Mouse (Mus musculus) left cerebral cortex, adult 2 months (tissue): ENCODE results near the gene Rasl11b. TPM values are rescaled to one million over a fixed set of nuclear protein-coding genes. Genes with fewer than 3 reads are reported as not detected.
A peak's percentile ranks its signal among the peaks of the same experiment; 100 is the strongest.

Experiments
- DNase-seq, 2 experiments: peaks; one replicate each; pipeline ENCODE4 v3.0.0; 2021 to 2022; ENCODE audit warnings: low spot score in 2 of 2, mixed read lengths in 1 of 2; ENCODE audit errors: extremely low spot score in 1 of 2
- H3K27ac ChIP-seq: fragments of 200-600 bp; 2 replicates; pipeline ENCODE4 v1.8.1; 2022
- H3K4me3 ChIP-seq: fragments of 200-600 bp; 2 replicates; pipeline ENCODE4 v1.8.1; 2022
- CTCF ChIP-seq: fragments of 200-600 bp; IDR thresholded peaks from 2 replicates; pipeline ENCODE4 v1.8.1; 2022; ENCODE audit warnings: antibody characterized with exemption, mild to moderate bottlenecking, moderate library complexity
- intact Hi-C: fragments of 180-260 bp; cut with DNase I; formaldehyde crosslinking; loops from one replicate; pipeline ENCODE4 v1.15.1; 2025
- total RNA-seq, 2 experiments: library from RNA; stranded (reverse); gene quantifications; 2 replicates each; pipeline ENCODE4 v1.2.3; 2021

Gene Rasl11b
- total RNA-seq, 2 experiments from 2014 or later, result 72.5 to 103 TPM

GRCm38 (mm10) chr5:74200481-74200880 is 5.4 kb downstream of the Rasl11b start:
- intact Hi-C loops, result no loop called here
- no peak for DNase-seq
- Histone ChIP-seq H3K27ac (peak overlapping the region; percentile 40), H3K4me3 (no peak overlapping the region)
- no peak for TF ChIP-seq CTCF

GRCm38 (mm10) chr5:74201570-74202357 is 6.7 kb downstream of the Rasl11b start:
- Histone ChIP-seq H3K4me3 (no peak overlapping the region), H3K27ac (no peak overlapping the region)
- intact Hi-C loops, result no loop called here
- no peak for DNase-seq
- TF ChIP-seq CTCF, result no peak

GRCm38 (mm10) chr5:74202515-74202914 is 7.4 kb downstream of the Rasl11b start:
- no peak for TF ChIP-seq CTCF
- intact Hi-C loops, result no loop called here
- no peak overlapping the region for H3K27ac ChIP-seq
- no peak overlapping the region for H3K4me3 ChIP-seq
- DNase-seq, result no peak

- no peak for TF ChIP-seq CTCF
- no peak overlapping the region for H3K4me3 ChIP-seq
- intact Hi-C loops, result no loop called here
- no peak for DNase-seq
- 0 out of 2 replicates have a peak overlapping the region, but pooled peaks have one; percentile 24 for H3K27ac ChIP-seq
These were observed 9.4 kb downstream of the Rasl11b start for GRCm38 (mm10) chr5:74204465-74204864.

GRCm38 (mm10) chr5:74205509-74205908 is 10.4 kb downstream of the Rasl11b start:
- TF ChIP-seq CTCF, result no peak
- Histone ChIP-seq H3K27ac (peak overlapping the region; percentile 71), H3K4me3 (no peak overlapping the region)
- no peak for DNase-seq
- intact Hi-C loops, result no loop called here

- Histone ChIP-seq H3K27ac (peak overlapping the region; percentile 71; the same call in 1 of the 2 replicates), H3K4me3 (no peak overlapping the region)
- intact Hi-C loops, result no loop called here
- TF ChIP-seq CTCF, result no peak
- DNase-seq, result no peak
These were observed 11.0 kb downstream of the Rasl11b start for GRCm38 (mm10) chr5:74206038-74206437.

GRCm38 (mm10) chr5:74206649-74207048 is 11.6 kb downstream of the Rasl11b start:
- intact Hi-C loops, result no loop called here
- no peak for TF ChIP-seq CTCF
- DNase-seq, result no peak
- Histone ChIP-seq H3K27ac (peak overlapping the region; percentile 71), H3K4me3 (no peak overlapping the region)

GRCm38 (mm10) chr5:74207209-74207608 is 12.1 kb downstream of the Rasl11b start:
- Histone ChIP-seq H3K4me3 (no peak overlapping the region), H3K27ac (peak overlapping the region; percentile 75)
- intact Hi-C loops, result no loop called here
- no peak for DNase-seq
- TF ChIP-seq CTCF, result no peak

GRCm38 (mm10) chr5:74208438-74208837 is 13.4 kb downstream of the Rasl11b start:
- no peak for DNase-seq
- no peak overlapping the region for H3K4me3 ChIP-seq
- H3K27ac ChIP-seq, result peak overlapping the region; percentile 75; the same call in 1 of the 2 replicates
- intact Hi-C loops, result no loop called here
- no peak for TF ChIP-seq CTCF

GRCm38 (mm10) chr5:74209640-74210039 is 14.6 kb downstream of the Rasl11b start:
- no peak for TF ChIP-seq CTCF
- H3K4me3 ChIP-seq, result no peak overlapping the region
- H3K27ac ChIP-seq, result no peak overlapping the region
- DNase-seq, result no peak
- intact Hi-C loops, result no loop called here

GRCm38 (mm10) chr5:74211346-74211745 is 16.3 kb downstream of the Rasl11b start:
- TF ChIP-seq CTCF, result no peak
- Histone ChIP-seq H3K27ac (no peak overlapping the region), H3K4me3 (no peak overlapping the region)
- no peak for DNase-seq
- intact Hi-C loops, result no loop called here

GRCm38 (mm10) chr5:74214501-74215110 is 19.5 kb downstream of the Rasl11b start:
- Histone ChIP-seq H3K27ac (no peak overlapping the region), H3K4me3 (no peak overlapping the region)
- TF ChIP-seq CTCF, result no peak
- intact Hi-C loops, result no loop called here
- DNase-seq, result no peak
